Mouse (Mus musculus) olfactory bulb, adult 2 months (tissue): ENCODE data around the gene Slc7a8. TPM values are rescaled to one million over a fixed set of nuclear protein-coding genes. Genes with fewer than 3 reads are reported as not detected.

Experiments used
- H3K27ac ChIP-seq: fragments of 200-500 bp; 2 replicates; pipeline ENCODE4 v1.5.1; 2012; ENCODE audit warnings: low read depth, low read length; ENCODE audit not compliant: insufficient read depth
- H3K4me1 ChIP-seq: fragments of 200-500 bp; 2 replicates; pipeline ENCODE4 v1.6.1; 2012; ENCODE audit warnings: low read length; ENCODE audit not compliant: control insufficient read depth, insufficient read depth
- H3K4me3 ChIP-seq: fragments of 200-500 bp; 2 replicates; pipeline ENCODE4 v1.5.1; 2012; ENCODE audit warnings: mild to moderate bottlenecking, low read depth, low read length, moderate library complexity; ENCODE audit not compliant: insufficient read depth
- CTCF ChIP-seq: fragments of 200-500 bp; IDR thresholded peaks from 2 replicates; pipeline ENCODE4 v1.5.1; 2012; ENCODE audit warnings: low read depth, mild to moderate bottlenecking, low read length, moderate library complexity; ENCODE audit not compliant: insufficient read depth
- POLR2A ChIP-seq: fragments of 200-500 bp; IDR thresholded peaks from 2 replicates; pipeline ENCODE4 v1.6.1; 2012; ENCODE audit warnings: mild to moderate bottlenecking, low read depth, low read length, moderate library complexity; ENCODE audit not compliant: insufficient read depth
- WGBS: fragments of 180-500 bp; shearing (Covaris S2); methylation state at CpG from one replicate; pipeline ENCODE4 v1.1.7; 2018; 5-methylcytosine and 5-hydroxymethylcytosine counted together
- polyA plus RNA-seq: library from polyadenylated mRNA; stranded (reverse); fragments of >200 nt; gene quantifications from 2 replicates; pipeline ENCODE4 v1.2.4, GENCODE M21; 2012; ENCODE audit warnings: low replicate concordance; ENCODE audit not compliant: missing spikeins, insufficient read depth, insufficient read length

The Slc7a8 gene
- polyA plus RNA-seq, 1 experiment, result not detected

GRCm38 (mm10) chr14:54802428-54802827 lies 20.7 kb upstream of the Slc7a8 start:
- Histone ChIP-seq H3K27ac (no peak overlapping the region), H3K4me1 (no peaks in the 10 kb centered on the region), H3K4me3 (no peak overlapping the region)
- TF ChIP-seq CTCF (no peak), POLR2A (no peak)
- 82% methylated on average over 4 of the region's 4 CpGs for WGBS

- Histone ChIP-seq H3K4me1 (no peaks in the 10 kb centered on the region), H3K27ac (no peak overlapping the region), H3K4me3 (no peak overlapping the region)
- WGBS, result 57% methylated on average over 10 of the region's 10 CpGs
- no peak for TF ChIP-seq POLR2A
- TF ChIP-seq CTCF, result no peak
Observed at GRCm38 (mm10) chr14:54799686-54800085, 17.9 kb upstream of the Slc7a8 start.

GRCm38 (mm10) chr14:54796760-54797159 lies 15.0 kb upstream of the Slc7a8 start:
- H3K27ac ChIP-seq, result no peak overlapping the region
- no peak overlapping the region for H3K4me3 ChIP-seq
- H3K4me1 ChIP-seq, result no peaks in the 10 kb centered on the region
- TF ChIP-seq POLR2A, result no peak
- TF ChIP-seq CTCF, result no peak
- 95% methylated on average over 15 of the region's 15 CpGs for WGBS

- Histone ChIP-seq H3K27ac (no peak overlapping the region), H3K4me3 (no peak overlapping the region), H3K4me1 (no peaks in the 10 kb centered on the region)
- TF ChIP-seq POLR2A, result no peak
- no peak for TF ChIP-seq CTCF
- 100% methylated on average over 1 of the region's 1 CpGs for WGBS
Observed at GRCm38 (mm10) chr14:54795901-54796300, 14.2 kb upstream of the Slc7a8 start.

GRCm38 (mm10) chr14:54793894-54794830 lies 12.4 kb upstream of the Slc7a8 start:
- H3K27ac ChIP-seq, result no peak overlapping the region
- TF ChIP-seq POLR2A (no peak), CTCF (no peak)
- no peak overlapping the region for H3K4me3 ChIP-seq
- WGBS, result 89% methylated on average over 8 of the region's 8 CpGs
- H3K4me1 ChIP-seq, result no peaks in the 10 kb centered on the region

GRCm38 (mm10) chr14:54793351-54793750 lies 11.6 kb upstream of the Slc7a8 start:
- Histone ChIP-seq H3K4me3 (no peak overlapping the region), H3K27ac (no peak overlapping the region), H3K4me1 (no peaks in the 10 kb centered on the region)
- 79% methylated on average over 1 of the region's 1 CpGs for WGBS
- TF ChIP-seq POLR2A, result no peak
- no peak for TF ChIP-seq CTCF

- WGBS, result 82% methylated on average over 6 of the region's 6 CpGs
- Histone ChIP-seq H3K4me3 (no peak overlapping the region), H3K27ac (no peak overlapping the region), H3K4me1 (no peaks in the 10 kb centered on the region)
- TF ChIP-seq CTCF (no peak), POLR2A (no peak)
Observed at GRCm38 (mm10) chr14:54792166-54792565, 10.4 kb upstream of the Slc7a8 start.

- 98% methylated on average over 5 of the region's 5 CpGs for WGBS
- H3K27ac ChIP-seq, result no peak overlapping the region
- TF ChIP-seq CTCF, result no peak
- no peak for TF ChIP-seq POLR2A
Observed at GRCm38 (mm10) chr14:54788231-54788630, 6.5 kb upstream of the Slc7a8 start.

GRCm38 (mm10) chr14:54787226-54787625 lies 5.5 kb upstream of the Slc7a8 start:
- Histone ChIP-seq H3K27ac (no peak overlapping the region), H3K4me3 (no peak overlapping the region), H3K4me1 (peaks cover 4% of the 10 kb centered on the region)
- WGBS, result 59% methylated on average over 4 of the region's 4 CpGs
- TF ChIP-seq POLR2A (no peak), CTCF (peak; percentile 55; the same call in 1 of the 2 replicates)

More at GRCm38 (mm10) chr14:54788231-54788630, 6.5 kb upstream of the Slc7a8 start:
- Histone ChIP-seq H3K4me3 (no peak overlapping the region), H3K4me1 (peaks cover 4% of the 10 kb centered on the region)

- 32% methylated on average over 10 of the region's 10 CpGs for WGBS
- no peak overlapping the region for H3K4me3 ChIP-seq
- TF ChIP-seq POLR2A (no peak), CTCF (no peak)
- H3K4me1 ChIP-seq, result peaks cover 4% of the 10 kb centered on the region
- no peak overlapping the region for H3K27ac ChIP-seq
Observed at GRCm38 (mm10) chr14:54786489-54786888, 4.7 kb upstream of the Slc7a8 start.
